ENCODE assay signal across 8 mouse cellular contexts in genomic region chr7:25220457-25221101, GRCm38 (mm10). TPM values are rescaled to one million over a fixed set of nuclear protein-coding genes. Genes with fewer than 3 reads are reported as not detected.
DNase-seq lines count a peak whose midpoint lies in the region; ATAC-seq lines count a peak whose summit lies in the region.

Dedd2 (minus strand) TSS chr7:25220615.

- peak within 1 kb of the TSS; percentile 91 for H3K9ac ChIP-seq in heart, embryonic 13.5 days
- H3K9ac ChIP-seq in kidney, embryonic 16.5 days (replicated peaks; ENCODE audit: low read length) = peak within 1 kb of the TSS; percentile 76
- H3K9ac ChIP-seq in lung, embryonic 15.5 days = peak within 1 kb of the TSS; percentile 86

- peak within 1 kb of the TSS; percentile 81 for H3K4me2 ChIP-seq in heart, embryonic 13.5 days
- H3K4me2 ChIP-seq in kidney, embryonic 16.5 days (replicated peaks; ENCODE audit: low read depth, low read length) = peak within 1 kb of the TSS; percentile 86
- H3K4me2 ChIP-seq in lung, embryonic 15.5 days = peak within 1 kb of the TSS; percentile 86

- no peaks in the 10 kb centered on the region for H3K9me3 ChIP-seq in heart, embryonic 13.5 days
- H3K9me3 ChIP-seq in kidney, embryonic 16.5 days (ENCODE audit: low read length) = no peaks in the 10 kb centered on the region
- no peaks in the 10 kb centered on the region for H3K9me3 ChIP-seq in lung, embryonic 15.5 days

- H3K27ac ChIP-seq in heart, embryonic 13.5 days (replicated peaks) = peak within 1 kb of the TSS; percentile 88
- H3K27ac ChIP-seq in kidney, embryonic 16.5 days (ENCODE audit: low read length) = peak within 1 kb of the TSS; percentile 89
- H3K27ac ChIP-seq in lung, embryonic 15.5 days = peak within 1 kb of the TSS; percentile 95

- WGBS in heart, embryonic 13.5 days = 4% methylated on average over 20 of the region's 20 CpGs
- 5% methylated on average over 20 of the region's 20 CpGs for WGBS in kidney, embryonic 16.5 days
- 3% methylated on average over 20 of the region's 20 CpGs for WGBS in lung, embryonic 15.5 days

- DNase-seq in cerebellum, adult 11-12 months = peak; percentile 70
- no peak for DNase-seq in cerebellum, adult 9-10 months
- DNase-seq in c-Kit-positive CD71-positive TER-119-positive erythroid progenitor cells, embryonic 14.5 days (ENCODE audit: low spot score) = peak; percentile 73
- peak; percentile 55 to 65 for DNase-seq in spleen, postnatal 10 days (ENCODE audit: low spot score in 2 of 2)

- peaks cover 27% of the 10 kb centered on the region for H3K4me1 ChIP-seq in heart, embryonic 13.5 days
- peaks cover 26% of the 10 kb centered on the region for H3K4me1 ChIP-seq in kidney, embryonic 16.5 days (ENCODE audit: insufficient read depth, low read length)
- H3K4me1 ChIP-seq in lung, embryonic 15.5 days = peaks cover 39% of the 10 kb centered on the region

- H3K27me3 ChIP-seq in heart, embryonic 13.5 days (replicated peaks) = no peaks in the 10 kb centered on the region
- H3K27me3 ChIP-seq in kidney, embryonic 16.5 days (ENCODE audit: insufficient read depth, low read length) = no peaks in the 10 kb centered on the region
- H3K27me3 ChIP-seq in lung, embryonic 15.5 days = 0 out of 2 replicates have a peak, but pooled peaks cover 3% of the 10 kb centered on the region

- no peak for ATAC-seq in CD4-positive, CD25-positive, alpha-beta regulatory T cell, adult 4 months
- no peak for ATAC-seq in heart, embryonic 13.5 days (ENCODE audit: extremely low read depth, insufficient number of reproducible peaks, low FRiP score, low TSS enrichment)
- ATAC-seq in kidney, embryonic 16.5 days (ENCODE audit: low FRiP score, low TSS enrichment) = no peak
- ATAC-seq in lung, embryonic 15.5 days (ENCODE audit: borderline replicate concordance, extremely low read depth, low FRiP score, low TSS enrichment) = no peak

- H3K4me3 ChIP-seq in heart, embryonic 13.5 days = peak within 1 kb of the TSS; percentile 83
- H3K4me3 ChIP-seq in kidney, embryonic 16.5 days (ENCODE audit: low read length) = peak within 1 kb of the TSS; percentile 63
- H3K4me3 ChIP-seq in lung, embryonic 15.5 days = peak within 1 kb of the TSS; percentile 85

- H3K36me3 ChIP-seq in heart, embryonic 13.5 days = peaks cover 27% of the 10 kb centered on the region
- peaks cover 20% of the 10 kb centered on the region for H3K36me3 ChIP-seq in kidney, embryonic 16.5 days (ENCODE audit: insufficient read depth, low read length)
- peaks cover 14% of the 10 kb centered on the region for H3K36me3 ChIP-seq in lung, embryonic 15.5 days

RNA-seq across cellular contexts. Expression of gene Dedd2, which starts in this region (rescaled TPM):
- polyA plus RNA-seq in CD4-positive, CD25-positive, alpha-beta regulatory T cell, adult 4 months (2017; shearing (Covaris generic)) = 10 to 100 TPM; 23.6 to 29.8 TPM
- 5.3 and 6.6 TPM in 2 replicates for polyA plus RNA-seq in heart, embryonic 13.5 days (2015; fragmentation: Nextera tagmentation; extraction: Ambion mirVana)
- 12.0 and 13.2 TPM in 2 replicates for polyA plus RNA-seq in kidney, embryonic 16.5 days (2015; fragmentation: Nextera tagmentation; extraction: Ambion mirVana)
- 9.6 and 11.2 TPM in 2 replicates for polyA plus RNA-seq in lung, embryonic 15.5 days (2015; fragmentation: Nextera tagmentation; extraction: Ambion mirVana)
